ENCODE assay signal across 10 mouse cellular contexts in genomic region chr1:154097656-154098055, GRCm38 (mm10).
DNase-seq lines count a peak whose midpoint lies in the region; ATAC-seq lines count a peak whose summit lies in the region.
"Had no signal": no experiment of that assay in that cellular context is flagged by ENCODE, and none has a peak within 500 bp of the region (broad histone marks: within the 10 kb centered on the region; RNA-seq: fewer than 3 reads in every experiment).

No protein-coding gene starts in this region.

- H3K36me3 ChIP-seq in macrophage (ENCODE audit: inconsistent target) = no peaks in the 10 kb centered on the region
- no peaks in the 10 kb centered on the region for H3K36me3 ChIP-seq in hindbrain, embryonic 12.5 days
- H3K36me3 ChIP-seq in kidney, embryonic 14.5 days (ENCODE audit: control insufficient read depth, insufficient read depth, low read length) = no peaks in the 10 kb centered on the region
- H3K36me3 ChIP-seq: embryonic facial prominence, embryonic 13.5 days had no signal

- H3K27ac ChIP-seq in macrophage = peak overlapping the region; percentile 68
- H3K27ac ChIP-seq in hindbrain, embryonic 12.5 days = no peak overlapping the region
- no peak overlapping the region for H3K27ac ChIP-seq in kidney, embryonic 14.5 days (ENCODE audit: low read depth, low read length)
- H3K27ac ChIP-seq: embryonic facial prominence, embryonic 13.5 days; kidney, postnatal 0 days had no signal

- H3K79me2 ChIP-seq in macrophage (ENCODE audit: inconsistent target) = no peaks in the 10 kb centered on the region

- no peaks in the 10 kb centered on the region for H3K27me3 ChIP-seq in hindbrain, embryonic 12.5 days
- no peaks in the 10 kb centered on the region for H3K27me3 ChIP-seq in kidney, embryonic 14.5 days (ENCODE audit: control insufficient read depth, insufficient read depth, low read length)
- H3K27me3 ChIP-seq: embryonic facial prominence, embryonic 13.5 days had no signal

- H3K4me1 ChIP-seq in hindbrain, embryonic 12.5 days = peaks cover 2% of the 10 kb centered on the region
- peaks cover 1% of the 10 kb centered on the region; the same call in 1 of the 2 replicates for H3K4me1 ChIP-seq in kidney, embryonic 14.5 days (ENCODE audit: control insufficient read depth, insufficient read depth, low read length)

- DNase-seq in gastrocnemius, postnatal 10 days = peak; percentile 16
- DNase-seq in gastrocnemius, postnatal 36 days = no peak
- peak; percentile 43 to 47 for DNase-seq in left cerebral cortex, postnatal 14 days (ENCODE audit: low spot score in 2 of 2)
- DNase-seq in left cerebral cortex, postnatal 4 days = no peak

- ATAC-seq in common myeloid progenitor, adult 5-6 weeks (replicated peaks; ENCODE audit: low read depth, poor library complexity, severe bottlenecking) = peak; percentile 92
- ATAC-seq in hindbrain, embryonic 12.5 days (ENCODE audit: low FRiP score) = no peak
- no peak for ATAC-seq in kidney, embryonic 14.5 days (ENCODE audit: low FRiP score, low TSS enrichment)

- intact Hi-C loops in gastrocnemius, postnatal 36 days (cut with DNase I) = no loop called here
- intact Hi-C loops in left cerebral cortex, postnatal 14 days (cut with DNase I) = no loop called here
- intact Hi-C loops in left cerebral cortex, postnatal 4 days (cut with DNase I) = no loop called here

- H3K9ac ChIP-seq in hindbrain, embryonic 12.5 days = no peak overlapping the region
- H3K9ac ChIP-seq in kidney, embryonic 14.5 days (ENCODE audit: low read depth, low read length) = no peak overlapping the region
- H3K9ac ChIP-seq: embryonic facial prominence, embryonic 13.5 days had no signal

- no peak overlapping the region for H3K4me3 ChIP-seq in macrophage (ENCODE audit: inconsistent target)
- H3K4me3 ChIP-seq in hindbrain, embryonic 12.5 days = no peak overlapping the region
- no peak overlapping the region for H3K4me3 ChIP-seq in kidney, embryonic 14.5 days (ENCODE audit: low read length)
- H3K4me3 ChIP-seq: embryonic facial prominence, embryonic 13.5 days had no signal

- WGBS in macrophage (ENCODE audit: missing documents) = 3% methylated on average over 6 of the region's 6 CpGs
- 57% methylated on average over 6 of the region's 6 CpGs for WGBS in hindbrain, embryonic 12.5 days
- whole genome bisulfite sequencing in kidney, embryonic 14.5 days = 50% methylated on average over 6 of the region's 6 CpGs

- H3K4me2 ChIP-seq in hindbrain, embryonic 12.5 days (replicated peaks) = no peak overlapping the region
- no peak overlapping the region for H3K4me2 ChIP-seq in kidney, embryonic 14.5 days (replicated peaks; ENCODE audit: low read depth, low read length)
- H3K4me2 ChIP-seq: embryonic facial prominence, embryonic 13.5 days had no signal

- no peaks in the 10 kb centered on the region for H3K9me3 ChIP-seq in hindbrain, embryonic 12.5 days (replicated peaks)
- no peaks in the 10 kb centered on the region for H3K9me3 ChIP-seq in kidney, embryonic 14.5 days (ENCODE audit: control insufficient read depth, low read length)
- H3K9me3 ChIP-seq: embryonic facial prominence, embryonic 13.5 days had no signal

Comparison
In these comparisons a context has a peak if more than half of its experiments do, and no peak if none do; other contexts are left out.
1. DNase-seq: peak in gastrocnemius, postnatal 10 days (single experiment) and left cerebral cortex, postnatal 14 days (2 of 2); none in gastrocnemius, postnatal 36 days (0 of 2) and left cerebral cortex, postnatal 4 days (single experiment).